Mouse (Mus musculus): ENCODE data around the gene Neu3. TPM values are rescaled to one million over a fixed set of nuclear protein-coding genes. Genes with fewer than 3 reads are reported as not detected.
A peak's percentile ranks its signal among the peaks of the same experiment; 100 is the strongest.

The Neu3 gene
- polyA plus RNA-seq, 1 experiment from 2014 or later = 1.8 TPM

- Histone ChIP-seq H3K27ac (replicated peaks; ENCODE audit: low read depth, low read length) (peak within 1 kb of the TSS; percentile 84), H3K4me3 (replicated peaks; ENCODE audit: low read depth, low read length) (peak within 1 kb of the TSS; percentile 70), H3K27me3 (ENCODE audit: control insufficient read depth, insufficient read depth, low read length) (no peaks in the 10 kb centered on the region), H3K9me3 (ENCODE audit: control insufficient read depth, low read length) (no peaks in the 10 kb centered on the region), H3K36me3 (ENCODE audit: control insufficient read depth, insufficient read depth, low read length) (peaks cover 9% of the 10 kb centered on the region; the same call in 1 of the 2 replicates), H3K4me1 (ENCODE audit: control insufficient read depth, insufficient read depth, low read length) (peaks cover 11% of the 10 kb centered on the region), H3K9ac (replicated peaks; ENCODE audit: low read length) (peak within 1 kb of the TSS; percentile 79), H3K4me2 (ENCODE audit: low read length) (peak within 1 kb of the TSS; percentile 86)
- WGBS = under 1% methylated on average over 42 of the region's 42 CpGs
- peak; percentile 99 for DNase-seq
- ATAC-seq (ENCODE audit: low FRiP score, low TSS enrichment) = peak; percentile 98
Observed at GRCm38 (mm10) chr7:99858813-99859585, 30.8 kb upstream of the Neu3 start, which contains the start of gene Xrra1. TSS of gene Xrra1 (plus strand) at chr7:99859116.

- DNase-seq = no peak
- 2% methylated on average over 19 of the region's 19 CpGs for WGBS
- H3K9ac ChIP-seq (replicated peaks; ENCODE audit: low read length) = peak overlapping the region; percentile 79
Observed at GRCm38 (mm10) chr7:99858175-99858812, 30.1 kb upstream of the Neu3 start.

DNA sequence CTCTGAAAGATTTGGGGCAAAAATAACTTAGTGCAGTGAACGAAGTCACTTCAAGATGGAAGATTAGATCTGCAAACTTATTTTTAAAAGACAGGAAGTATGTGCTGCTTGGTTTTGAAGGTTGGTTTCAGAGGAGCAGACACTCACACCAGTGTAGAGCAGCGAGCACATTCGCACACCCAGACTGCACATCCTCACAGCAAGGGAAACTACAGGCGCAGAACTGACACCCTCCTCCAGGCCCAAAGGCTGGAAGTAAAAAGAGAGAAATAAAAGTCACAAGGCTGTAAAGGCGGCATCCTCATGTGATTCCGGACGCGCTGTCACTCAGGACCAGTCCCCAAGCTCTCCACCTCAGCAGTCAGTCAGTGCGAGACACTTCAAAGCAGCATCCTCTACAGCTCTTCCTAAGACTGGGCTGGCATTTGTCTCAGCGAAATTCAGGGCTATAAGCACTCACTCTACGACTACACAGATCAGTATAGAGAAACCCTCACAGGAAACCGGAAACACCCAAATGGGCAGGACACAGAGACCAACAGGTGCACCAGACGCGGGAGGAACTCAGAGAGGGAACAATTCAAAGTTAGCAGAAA is 28.1 kb upstream of the Neu3 start:
- no peak overlapping the region for H3K4me3 ChIP-seq (replicated peaks; ENCODE audit: low read depth, low read length)
- DNase-seq (no peak), ATAC-seq (ENCODE audit: low FRiP score, low TSS enrichment) (no peak)
- no peak overlapping the region for H3K9ac ChIP-seq (replicated peaks; ENCODE audit: low read length)
- no peak overlapping the region for H3K27ac ChIP-seq (replicated peaks; ENCODE audit: low read depth, low read length)
- peaks cover 16% of the 10 kb centered on the region; the same call in 1 of the 2 replicates for H3K36me3 ChIP-seq (ENCODE audit: control insufficient read depth, insufficient read depth, low read length)
- no peak overlapping the region for H3K4me2 ChIP-seq (ENCODE audit: low read length)
- 93% methylated on average over 14 of the region's 14 CpGs for WGBS
- H3K27me3 ChIP-seq (ENCODE audit: control insufficient read depth, insufficient read depth, low read length) = no peaks in the 10 kb centered on the region
- peaks cover 11% of the 10 kb centered on the region for H3K4me1 ChIP-seq (ENCODE audit: control insufficient read depth, insufficient read depth, low read length)
- H3K9me3 ChIP-seq (ENCODE audit: control insufficient read depth, low read length) = no peaks in the 10 kb centered on the region

More at GRCm38 (mm10) chr7:99858175-99858812, 30.1 kb upstream of the Neu3 start:
- H3K4me2 ChIP-seq (ENCODE audit: low read length) = peak overlapping the region; percentile 86
- H3K4me1 ChIP-seq (ENCODE audit: control insufficient read depth, insufficient read depth, low read length) = peaks cover 11% of the 10 kb centered on the region
- no peaks in the 10 kb centered on the region for H3K9me3 ChIP-seq (ENCODE audit: control insufficient read depth, low read length)
- peak; percentile 65 for ATAC-seq (ENCODE audit: low FRiP score, low TSS enrichment)
- H3K27me3 ChIP-seq (ENCODE audit: control insufficient read depth, insufficient read depth, low read length) = no peaks in the 10 kb centered on the region
- H3K27ac ChIP-seq (replicated peaks; ENCODE audit: low read depth, low read length) = peak overlapping the region; percentile 84
- peaks cover 16% of the 10 kb centered on the region; the same call in 1 of the 2 replicates for H3K36me3 ChIP-seq (ENCODE audit: control insufficient read depth, insufficient read depth, low read length)
- H3K4me3 ChIP-seq (replicated peaks; ENCODE audit: low read depth, low read length) = peak overlapping the region; percentile 70

GRCm38 (mm10) chr7:99854311-99854710 is 26.1 kb upstream of the Neu3 start:
- Histone ChIP-seq H3K4me1 (ENCODE audit: control insufficient read depth, insufficient read depth, low read length) (peaks cover 11% of the 10 kb centered on the region), H3K36me3 (ENCODE audit: control insufficient read depth, insufficient read depth, low read length) (peaks cover 16% of the 10 kb centered on the region; the same call in 1 of the 2 replicates), H3K9me3 (ENCODE audit: control insufficient read depth, low read length) (no peaks in the 10 kb centered on the region), H3K27ac (replicated peaks; ENCODE audit: low read depth, low read length) (no peak overlapping the region), H3K9ac (replicated peaks; ENCODE audit: low read length) (no peak overlapping the region), H3K27me3 (ENCODE audit: control insufficient read depth, insufficient read depth, low read length) (no peaks in the 10 kb centered on the region), H3K4me2 (ENCODE audit: low read length) (no peak overlapping the region), H3K4me3 (replicated peaks; ENCODE audit: low read depth, low read length) (no peak overlapping the region)
- 94% methylated on average over 4 of the region's 4 CpGs for WGBS
- no peak for DNase-seq
- ATAC-seq (ENCODE audit: low FRiP score, low TSS enrichment) = no peak

GRCm38 (mm10) chr7:99853350-99853749 is 25.1 kb upstream of the Neu3 start:
- DNase-seq = no peak
- ATAC-seq (ENCODE audit: low FRiP score, low TSS enrichment) = no peak
- no peak overlapping the region for H3K4me2 ChIP-seq (ENCODE audit: low read length)
- no peak overlapping the region for H3K4me3 ChIP-seq (replicated peaks; ENCODE audit: low read depth, low read length)
- peaks cover 23% of the 10 kb centered on the region for H3K36me3 ChIP-seq (ENCODE audit: control insufficient read depth, insufficient read depth, low read length)
- H3K4me1 ChIP-seq (ENCODE audit: control insufficient read depth, insufficient read depth, low read length) = peaks cover 11% of the 10 kb centered on the region
- H3K27ac ChIP-seq (replicated peaks; ENCODE audit: low read depth, low read length) = no peak overlapping the region
- no peaks in the 10 kb centered on the region for H3K27me3 ChIP-seq (ENCODE audit: control insufficient read depth, insufficient read depth, low read length)
- 90% methylated on average over 7 of the region's 7 CpGs for whole genome bisulfite sequencing
- no peaks in the 10 kb centered on the region for H3K9me3 ChIP-seq (ENCODE audit: control insufficient read depth, low read length)
- no peak overlapping the region for H3K9ac ChIP-seq (replicated peaks; ENCODE audit: low read length)

DNA sequence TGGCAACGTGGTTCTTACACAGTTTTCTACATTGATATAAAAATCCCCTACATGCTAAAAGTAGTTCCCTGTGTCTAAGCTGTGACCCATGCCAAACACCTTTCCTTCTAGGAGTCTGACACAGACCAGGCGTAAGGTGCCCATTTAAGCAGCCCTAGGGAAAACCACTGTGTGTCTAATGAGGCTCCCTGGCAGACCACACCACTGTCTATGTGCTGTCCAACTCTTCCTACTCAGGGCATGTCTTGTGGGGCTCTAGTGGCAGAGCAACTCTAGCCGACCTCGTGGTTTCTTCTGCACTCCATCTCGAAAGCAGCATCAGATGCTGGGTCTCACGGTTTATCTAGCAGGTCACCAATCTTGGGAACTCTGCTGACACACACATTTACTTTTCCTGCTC is 23.4 kb upstream of the Neu3 start:
- peaks cover 2% of the 10 kb centered on the region for H3K4me1 ChIP-seq (ENCODE audit: control insufficient read depth, insufficient read depth, low read length)
- ATAC-seq (ENCODE audit: low FRiP score, low TSS enrichment) = no peak
- H3K36me3 ChIP-seq (ENCODE audit: control insufficient read depth, insufficient read depth, low read length) = peaks cover 39% of the 10 kb centered on the region
- WGBS = 88% methylated on average over 6 of the region's 6 CpGs
- no peak overlapping the region for H3K4me2 ChIP-seq (ENCODE audit: low read length)
- no peak for DNase-seq
- no peak overlapping the region for H3K4me3 ChIP-seq (replicated peaks; ENCODE audit: low read depth, low read length)
- 0 out of 2 replicates have a peak overlapping the region, but pooled peaks have one; percentile 21 for H3K27ac ChIP-seq (replicated peaks; ENCODE audit: low read depth, low read length)
- no peaks in the 10 kb centered on the region for H3K27me3 ChIP-seq (ENCODE audit: control insufficient read depth, insufficient read depth, low read length)
- no peaks in the 10 kb centered on the region for H3K9me3 ChIP-seq (ENCODE audit: control insufficient read depth, low read length)
- H3K9ac ChIP-seq (replicated peaks; ENCODE audit: low read length) = no peak overlapping the region

GRCm38 (mm10) chr7:99851121-99851520 is 22.9 kb upstream of the Neu3 start:
- 48% methylated on average over 1 of the region's 1 CpGs for WGBS
- no peak overlapping the region for H3K9ac ChIP-seq (replicated peaks; ENCODE audit: low read length)

GRCm38 (mm10) chr7:99850534-99850933 is 22.3 kb upstream of the Neu3 start:
- ATAC-seq (ENCODE audit: low FRiP score, low TSS enrichment) = no peak
- Histone ChIP-seq H3K36me3 (ENCODE audit: control insufficient read depth, insufficient read depth, low read length) (peaks cover 46% of the 10 kb centered on the region), H3K4me3 (replicated peaks; ENCODE audit: low read depth, low read length) (no peak overlapping the region), H3K4me2 (ENCODE audit: low read length) (no peak overlapping the region), H3K9ac (replicated peaks; ENCODE audit: low read length) (no peak overlapping the region), H3K27me3 (ENCODE audit: control insufficient read depth, insufficient read depth, low read length) (no peaks in the 10 kb centered on the region), H3K9me3 (ENCODE audit: control insufficient read depth, low read length) (no peaks in the 10 kb centered on the region), H3K4me1 (ENCODE audit: control insufficient read depth, insufficient read depth, low read length) (no peaks in the 10 kb centered on the region; the same call in 1 of the 2 replicates), H3K27ac (replicated peaks; ENCODE audit: low read depth, low read length) (0 out of 2 replicates have a peak overlapping the region, but pooled peaks have one; percentile 27)
- no peak for DNase-seq
- WGBS = 54% methylated on average over 5 of the region's 5 CpGs

More at GRCm38 (mm10) chr7:99851121-99851520, 22.9 kb upstream of the Neu3 start:
- H3K4me3 ChIP-seq (replicated peaks; ENCODE audit: low read depth, low read length) = no peak overlapping the region
- H3K4me1 ChIP-seq (ENCODE audit: control insufficient read depth, insufficient read depth, low read length) = peaks cover under 1% of the 10 kb centered on the region
- DNase-seq (no peak), ATAC-seq (ENCODE audit: low FRiP score, low TSS enrichment) (no peak)
- H3K9me3 ChIP-seq (ENCODE audit: control insufficient read depth, low read length) = no peaks in the 10 kb centered on the region
- no peaks in the 10 kb centered on the region for H3K27me3 ChIP-seq (ENCODE audit: control insufficient read depth, insufficient read depth, low read length)
- H3K36me3 ChIP-seq (ENCODE audit: control insufficient read depth, insufficient read depth, low read length) = peaks cover 41% of the 10 kb centered on the region
- H3K27ac ChIP-seq (replicated peaks; ENCODE audit: low read depth, low read length) = 0 out of 2 replicates have a peak overlapping the region, but pooled peaks have one; percentile 21
- no peak overlapping the region for H3K4me2 ChIP-seq (ENCODE audit: low read length)
